Mouse (Mus musculus) neural tube, embryonic 14.5 days (tissue): Measurements from ENCODE around the gene Ap2b1. TPM values are rescaled to one million over a fixed set of nuclear protein-coding genes. Genes with fewer than 3 reads are reported as not detected.
A peak's percentile ranks its signal among the peaks of the same experiment; 100 is the strongest.

ENCODE experiments used
- ATAC-seq: fragments of 200-750 bp; cut with Nextera tagmentation; 2 replicates; pipeline ENCODE4 v1.8.0; 2017; ENCODE audit warnings: low read depth, mild to moderate bottlenecking, moderate TSS enrichment, moderate library complexity
- H3K27ac ChIP-seq: fragments of 300-500 bp; sonication (generic); 2 replicates; pipeline ENCODE4 v1.5.1; 2014; ENCODE audit warnings: low read depth, mild to moderate bottlenecking, control low read depth, low read length, moderate library complexity, mixed read lengths
- H3K27me3 ChIP-seq: fragments of 300-500 bp; sonication (generic); 2 replicates; pipeline ENCODE4 v1.6.1; 2014; ENCODE audit warnings: low read length; ENCODE audit not compliant: control insufficient read depth, insufficient read depth
- H3K36me3 ChIP-seq: fragments of 300-500 bp; sonication (generic); 2 replicates; pipeline ENCODE4 v1.6.1; 2014; ENCODE audit warnings: low read length, mixed read lengths; ENCODE audit not compliant: control insufficient read depth, insufficient read depth
- H3K4me1 ChIP-seq: fragments of 300-500 bp; sonication (generic); 2 replicates; pipeline ENCODE4 v1.6.1; 2014; ENCODE audit warnings: low read length; ENCODE audit not compliant: control insufficient read depth, insufficient read depth
- H3K4me2 ChIP-seq: fragments of 300-500 bp; sonication (generic); 2 replicates; pipeline ENCODE4 v1.6.1; 2014; ENCODE audit warnings: mild to moderate bottlenecking, low read depth, low read length, control low read depth
- H3K4me3 ChIP-seq: fragments of 300-500 bp; sonication (generic); 2 replicates; pipeline ENCODE4 v1.5.1; 2014; ENCODE audit warnings: low read depth, low read length, control low read depth, mixed read lengths
- H3K9ac ChIP-seq: fragments of 300-500 bp; sonication (generic); replicated peaks from 2 replicates; pipeline ENCODE4 v1.6.1; 2014; ENCODE audit warnings: low read depth, mild to moderate bottlenecking, control low read depth, low read length, mixed read lengths
- H3K9me3 ChIP-seq: fragments of 300-500 bp; sonication (generic); 2 replicates; pipeline ENCODE4 v1.6.1; 2016; ENCODE audit warnings: low read length; ENCODE audit not compliant: control insufficient read depth
- WGBS: fragments of 180-500 bp; shearing (Covaris S2); extraction: QIAGEN DNeasy Blood & Tissue Kit; methylation state at CpG from one replicate; pipeline ENCODE4 v1.1.7; 2014; 5-methylcytosine and 5-hydroxymethylcytosine counted together
- polyA plus RNA-seq: library from polyadenylated mRNA; unstranded; fragments of >200 nt; fragmentation: Nextera tagmentation; extraction: Ambion mirVana; gene quantifications from 2 replicates; pipeline ENCODE4 v1.2.1, GENCODE M21; 2014

Ap2b1 gene
- polyA plus RNA-seq, 1 experiment from 2014 or later = 155 TPM

- Histone ChIP-seq H3K36me3 (peaks cover 6% of the 10 kb centered on the region; the same call in 1 of the 2 replicates), H3K27ac (no peak overlapping the region), H3K9me3 (no peaks in the 10 kb centered on the region), H3K27me3 (no peaks in the 10 kb centered on the region), H3K9ac (peak overlapping the region; percentile 47; the same call in 1 of the 2 replicates), H3K4me3 (peak overlapping the region; percentile 61), H3K4me2 (peak overlapping the region; percentile 55), H3K4me1 (peaks cover 29% of the 10 kb centered on the region)
- WGBS = 88% methylated on average over 1 of the region's 1 CpGs
- ATAC-seq = no peak
Observed at GRCm38 (mm10) chr11:83293182-83293581, 5.6 kb upstream of the Ap2b1 start.

- no peak overlapping the region for H3K27ac ChIP-seq
- H3K9ac ChIP-seq = no peak overlapping the region
- WGBS = 93% methylated on average over 2 of the region's 2 CpGs
- H3K4me3 ChIP-seq = no peak overlapping the region
- H3K4me2 ChIP-seq = no peak overlapping the region
- no peak for ATAC-seq
- H3K36me3 ChIP-seq = peaks cover 6% of the 10 kb centered on the region; the same call in 1 of the 2 replicates
- peaks cover 30% of the 10 kb centered on the region for H3K4me1 ChIP-seq
- H3K9me3 ChIP-seq = no peaks in the 10 kb centered on the region
- H3K27me3 ChIP-seq = no peaks in the 10 kb centered on the region
Observed at GRCm38 (mm10) chr11:83294133-83294532, 4.7 kb upstream of the Ap2b1 start.

GRCm38 (mm10) chr11:83297816-83298215 lies 1.0 kb upstream of the Ap2b1 start:
- WGBS = 68% methylated on average over 6 of the region's 6 CpGs
- H3K4me1 ChIP-seq = peaks cover 25% of the 10 kb centered on the region
- peak overlapping the region; percentile 79 for H3K4me2 ChIP-seq
- no peaks in the 10 kb centered on the region for H3K9me3 ChIP-seq
- H3K27ac ChIP-seq = peak overlapping the region; percentile 84; the same call in 1 of the 2 replicates
- H3K27me3 ChIP-seq = no peaks in the 10 kb centered on the region
- peak overlapping the region; percentile 65 for H3K4me3 ChIP-seq
- peak overlapping the region; percentile 76; the same call in 1 of the 2 replicates for H3K9ac ChIP-seq
- H3K36me3 ChIP-seq = peaks cover 6% of the 10 kb centered on the region; the same call in 1 of the 2 replicates
- ATAC-seq = no peak

- 96% methylated on average over 9 of the region's 9 CpGs for WGBS
- Histone ChIP-seq H3K9me3 (no peaks in the 10 kb centered on the region), H3K36me3 (peaks cover 6% of the 10 kb centered on the region; the same call in 1 of the 2 replicates), H3K27ac (no peak overlapping the region), H3K9ac (no peak overlapping the region), H3K4me3 (no peak overlapping the region), H3K4me1 (peaks cover 32% of the 10 kb centered on the region), H3K27me3 (no peaks in the 10 kb centered on the region), H3K4me2 (no peak overlapping the region)
- ATAC-seq = no peak
Observed at GRCm38 (mm10) chr11:83299724-83300123, 900 bp downstream of the Ap2b1 start.

DNA sequence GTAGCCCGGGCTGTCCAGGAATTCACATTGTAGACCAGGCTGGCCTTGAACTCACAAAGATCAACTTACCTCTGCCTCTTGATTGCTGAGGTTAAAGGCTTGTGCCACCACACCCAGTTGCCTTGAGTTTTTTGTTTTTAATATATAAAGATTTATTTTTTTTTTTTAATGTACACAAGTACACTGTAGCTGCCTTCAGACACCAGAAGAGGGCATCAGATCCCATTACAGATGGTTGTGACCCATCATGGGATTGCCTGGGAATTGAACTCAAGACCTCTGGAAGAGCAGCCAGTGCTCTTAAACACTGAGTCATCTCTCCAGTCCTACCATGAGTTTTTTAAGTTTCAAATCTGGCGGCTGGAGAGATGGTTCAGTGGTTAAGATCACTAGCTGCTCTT lies 2.6 kb downstream of the Ap2b1 start:
- no peaks in the 10 kb centered on the region for H3K36me3 ChIP-seq
- no peak for ATAC-seq
- 65% methylated on average over 2 of the region's 2 CpGs for WGBS
- H3K4me1 ChIP-seq = peaks cover 37% of the 10 kb centered on the region
- no peaks in the 10 kb centered on the region for H3K27me3 ChIP-seq
- H3K27ac ChIP-seq = no peak overlapping the region
- H3K9me3 ChIP-seq = no peaks in the 10 kb centered on the region
- no peak overlapping the region for H3K4me2 ChIP-seq
- H3K4me3 ChIP-seq = no peak overlapping the region
- no peak overlapping the region for H3K9ac ChIP-seq

- Histone ChIP-seq H3K27ac (peak overlapping the region; percentile 98), H3K9ac (peak overlapping the region; percentile 97), H3K4me3 (peak overlapping the region; percentile 93), H3K4me1 (peaks cover 37% of the 10 kb centered on the region), H3K36me3 (no peaks in the 10 kb centered on the region), H3K4me2 (peak overlapping the region; percentile 80), H3K9me3 (no peaks in the 10 kb centered on the region), H3K27me3 (no peaks in the 10 kb centered on the region)
- ATAC-seq = no peak
- 12% methylated on average over 10 of the region's 10 CpGs for WGBS
Observed at GRCm38 (mm10) chr11:83302124-83302523, 3.3 kb downstream of the Ap2b1 start.

DNA sequence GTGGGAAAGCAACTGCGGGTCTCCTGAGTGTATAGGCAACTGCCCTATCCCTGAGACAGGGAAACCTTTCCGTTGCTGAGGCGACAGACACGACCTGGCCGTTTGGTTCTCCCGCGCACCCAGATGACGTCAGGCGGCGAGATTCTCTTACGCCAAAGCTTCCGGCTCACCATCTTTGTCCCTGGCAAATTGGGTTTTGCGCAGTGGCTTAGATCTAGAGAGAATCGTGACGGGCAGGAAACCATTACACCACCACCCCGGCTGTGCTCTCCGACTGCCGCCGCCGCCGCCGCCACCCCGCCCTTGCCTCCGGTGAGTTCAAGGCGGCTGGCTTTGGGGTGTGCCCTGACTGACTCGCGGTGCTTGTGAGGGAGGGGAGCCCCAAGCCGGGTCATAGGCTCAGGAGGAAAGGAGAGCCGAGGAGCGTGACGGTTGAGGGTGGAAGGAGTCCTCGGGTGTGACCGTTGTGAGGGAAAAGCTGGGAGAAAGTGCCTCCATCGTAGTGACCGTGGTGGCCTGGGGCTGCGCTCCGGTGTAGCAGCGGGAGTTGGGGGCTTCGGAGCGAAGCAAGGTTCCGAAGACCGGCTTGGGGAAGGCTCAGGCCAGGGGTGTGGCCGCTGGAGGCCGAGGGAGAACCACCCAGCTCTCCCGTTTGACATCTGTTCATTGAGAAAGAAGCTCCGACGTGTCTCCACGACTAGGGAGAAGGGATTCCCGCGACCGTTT lies 3.9 kb downstream of the Ap2b1 start, which contains the start of gene Pex12:
TSS of gene Pex12 (minus strand) at position 61 of the 726 bp plus-strand sequence.
- Histone ChIP-seq H3K4me1 (peaks cover 32% of the 10 kb centered on the region), H3K27me3 (no peaks in the 10 kb centered on the region), H3K4me2 (peak within 1 kb of the TSS; percentile 80), H3K27ac (peak within 1 kb of the TSS; percentile 98), H3K36me3 (no peaks in the 10 kb centered on the region), H3K9ac (peak within 1 kb of the TSS; percentile 97), H3K9me3 (no peaks in the 10 kb centered on the region), H3K4me3 (peak within 1 kb of the TSS; percentile 93)
- WGBS = 0% methylated on average over 51 of the region's 51 CpGs
- ATAC-seq = peak; percentile 80

DNA sequence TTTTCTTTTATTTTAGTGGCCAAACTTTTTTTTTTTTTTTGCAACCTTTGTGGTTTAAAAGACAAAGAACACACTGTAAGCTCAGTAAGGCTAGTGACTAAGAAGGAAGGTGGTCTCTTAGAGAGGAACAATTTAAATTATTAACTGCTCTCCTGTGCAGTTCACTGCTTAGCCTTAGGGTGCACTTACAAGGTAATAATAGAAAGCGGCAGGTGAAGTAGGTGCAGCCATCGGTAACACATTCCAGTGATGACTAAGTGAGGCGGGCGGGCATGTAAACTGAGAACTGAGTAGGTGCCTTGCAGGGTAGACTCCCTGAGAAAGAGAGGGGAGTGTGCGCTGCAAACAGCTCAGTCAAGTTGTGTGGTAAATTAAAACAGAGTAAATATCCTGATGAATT lies 4.9 kb downstream of the Ap2b1 start:
- Histone ChIP-seq H3K36me3 (no peaks in the 10 kb centered on the region), H3K9ac (0 out of 2 replicates have a peak overlapping the region, but pooled peaks have one; percentile 97), H3K4me3 (peak overlapping the region; percentile 93), H3K27ac (no peak overlapping the region), H3K27me3 (no peaks in the 10 kb centered on the region), H3K4me2 (peak overlapping the region; percentile 80), H3K9me3 (no peaks in the 10 kb centered on the region), H3K4me1 (peaks cover 26% of the 10 kb centered on the region)
- no peak for ATAC-seq
- 52% methylated on average over 5 of the region's 5 CpGs for WGBS

- Histone ChIP-seq H3K9ac (no peak overlapping the region), H3K4me3 (no peak overlapping the region), H3K27me3 (no peaks in the 10 kb centered on the region), H3K27ac (no peak overlapping the region), H3K9me3 (no peaks in the 10 kb centered on the region), H3K4me2 (peak overlapping the region; percentile 80), H3K36me3 (0 out of 2 replicates have a peak, but pooled peaks cover 4% of the 10 kb centered on the region), H3K4me1 (peaks cover 26% of the 10 kb centered on the region)
- ATAC-seq = no peak
- 86% methylated on average over 2 of the region's 2 CpGs for WGBS
Observed at GRCm38 (mm10) chr11:83304485-83304884, 5.7 kb downstream of the Ap2b1 start.
